Mouse (Mus musculus) stomach, embryonic 15.5 days (tissue): ENCODE measurements at regions not wholly inside any gene's neighbourhood (a gene's known extent, or its start where the extent isn't known, plus 50 kb on each side); places are given as distances from the start of the nearest gene placed in this dataset.

Experiments
- ATAC-seq: fragments of 200-750 bp; cut with Nextera tagmentation; 2 replicates; pipeline ENCODE4 v1.8.0; 2017; ENCODE audit warnings: low read depth, moderate number of reproducible peaks, moderate TSS enrichment; ENCODE audit not compliant: insufficient read depth, low FRiP score
- H3K27ac ChIP-seq: fragments of 300-500 bp; sonication (generic); 2 replicates; pipeline ENCODE4 v1.5.1; 2015; ENCODE audit warnings: mild to moderate bottlenecking, inconsistent platforms
- H3K27me3 ChIP-seq: fragments of 300-500 bp; sonication (generic); replicated peaks from 2 replicates; pipeline ENCODE4 v1.6.1; 2015; ENCODE audit warnings: inconsistent platforms
- H3K36me3 ChIP-seq: fragments of 300-500 bp; sonication (generic); 2 replicates; pipeline ENCODE4 v1.6.1; 2015; ENCODE audit warnings: inconsistent platforms
- H3K4me1 ChIP-seq: fragments of 300-500 bp; sonication (generic); 2 replicates; pipeline ENCODE4 v1.6.1; 2015; ENCODE audit warnings: inconsistent platforms
- H3K4me2 ChIP-seq: fragments of 300-500 bp; sonication (generic); 2 replicates; pipeline ENCODE4 v1.6.1; 2015; ENCODE audit warnings: mild to moderate bottlenecking, inconsistent platforms
- H3K4me3 ChIP-seq: fragments of 300-500 bp; sonication (generic); replicated peaks from 2 replicates; pipeline ENCODE4 v1.5.1; 2015; ENCODE audit warnings: inconsistent platforms
- H3K9ac ChIP-seq: fragments of 300-500 bp; sonication (generic); 2 replicates; pipeline ENCODE4 v1.6.1; 2015; ENCODE audit warnings: inconsistent platforms
- H3K9me3 ChIP-seq: fragments of 300-500 bp; sonication (generic); 2 replicates; pipeline ENCODE4 v1.6.1; 2016; ENCODE audit warnings: inconsistent platforms
- WGBS: fragments of 180-500 bp; shearing (Covaris S2); methylation state at CpG from one replicate; pipeline ENCODE4 v1.1.7; 2015; 5-methylcytosine and 5-hydroxymethylcytosine counted together

DNA sequence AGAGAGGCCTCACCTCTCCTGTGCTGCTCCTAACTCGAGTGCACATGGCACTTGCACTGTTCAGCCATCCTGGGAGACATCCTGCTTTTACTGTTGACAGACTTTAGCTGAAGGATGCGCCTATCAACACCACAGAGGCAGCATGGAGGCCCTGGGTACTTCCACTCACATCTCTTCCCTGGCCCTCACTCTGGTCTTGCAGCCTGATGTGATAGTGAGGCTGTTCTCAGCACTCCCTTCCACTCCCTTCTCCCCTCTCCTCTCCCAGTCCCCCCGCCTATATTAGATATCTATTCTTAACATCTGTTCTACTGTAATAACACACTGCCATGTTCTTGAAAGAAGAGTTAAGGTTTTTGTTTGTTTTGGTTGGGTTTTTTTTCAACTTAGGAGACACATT is 50.2 kb upstream of the Bod1 start:
- Histone ChIP-seq H3K4me1 (no peaks in the 10 kb centered on the region), H3K36me3 (no peaks in the 10 kb centered on the region), H3K9ac (no peak overlapping the region), H3K9me3 (no peaks in the 10 kb centered on the region), H3K4me2 (no peak overlapping the region), H3K27ac (no peak overlapping the region), H3K4me3 (no peak overlapping the region), H3K27me3 (no peaks in the 10 kb centered on the region)
- WGBS: 61% methylated on average over 3 of the region's 3 CpGs
- ATAC-seq: no peak

DNA sequence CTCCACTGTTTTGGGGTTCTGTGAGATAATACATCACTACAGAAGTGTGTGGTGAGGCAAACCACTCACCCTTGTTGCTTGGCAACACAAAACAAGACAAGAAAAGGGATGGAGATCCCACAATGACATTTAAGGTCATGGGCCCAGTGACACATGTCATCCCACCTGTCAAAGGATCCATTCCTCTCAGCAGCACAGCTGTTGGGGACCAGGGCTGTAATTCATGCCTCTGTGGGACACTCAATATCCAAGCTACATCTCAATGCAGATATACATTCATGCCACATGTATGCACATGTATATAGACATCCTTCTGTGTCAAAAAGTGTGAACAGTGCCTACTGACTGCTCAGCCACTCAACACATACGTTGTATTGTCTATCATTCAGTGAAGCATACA is 52.8 kb upstream of the Bod1 start:
- 85% methylated on average over 1 of the region's 1 CpGs for WGBS
- no peaks in the 10 kb centered on the region for H3K27me3 ChIP-seq
- no peaks in the 10 kb centered on the region for H3K9me3 ChIP-seq
- H3K4me3 ChIP-seq: no peak overlapping the region
- H3K4me1 ChIP-seq: no peaks in the 10 kb centered on the region
- H3K4me2 ChIP-seq: no peak overlapping the region
- H3K9ac ChIP-seq: no peak overlapping the region
- no peak for ATAC-seq
- H3K36me3 ChIP-seq: no peaks in the 10 kb centered on the region
- H3K27ac ChIP-seq: no peak overlapping the region

DNA sequence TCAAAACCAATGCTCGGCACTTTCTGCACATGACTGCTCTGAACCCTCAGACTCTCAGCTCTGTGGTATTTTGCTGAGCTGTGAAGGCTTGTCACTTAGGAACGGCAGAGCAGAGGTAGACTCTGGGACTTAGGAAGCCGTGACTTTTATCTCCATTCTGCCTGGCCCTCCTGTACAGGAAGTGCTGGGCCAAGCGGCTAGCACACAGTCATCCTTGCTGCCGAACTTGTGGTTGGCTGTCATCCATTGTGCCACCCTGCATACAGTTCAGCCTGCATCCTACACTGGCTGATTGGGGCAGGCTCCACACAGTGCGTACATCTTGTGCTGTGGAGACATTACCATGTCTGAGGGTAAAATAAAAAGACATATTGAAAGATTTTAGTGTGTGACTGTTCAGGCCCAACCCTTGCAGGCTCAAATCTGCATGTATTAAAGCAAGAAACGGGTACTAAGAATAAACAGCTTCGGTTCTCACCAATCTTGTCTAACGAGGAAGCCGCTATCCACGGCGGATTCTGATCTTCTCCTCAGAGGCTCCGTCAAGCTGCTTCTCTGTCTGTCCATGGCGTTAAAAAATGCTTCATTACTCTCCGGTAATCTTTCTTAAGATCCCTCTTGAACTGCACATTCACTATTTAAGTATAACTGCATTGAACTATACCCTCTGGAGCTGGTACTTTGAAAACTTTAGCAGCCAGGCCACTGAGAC is 54.4 kb upstream of the Bod1 start:
- no peaks in the 10 kb centered on the region for H3K9me3 ChIP-seq
- no peaks in the 10 kb centered on the region for H3K36me3 ChIP-seq
- no peak for ATAC-seq
- H3K27ac ChIP-seq: no peak overlapping the region
- H3K27me3 ChIP-seq: no peaks in the 10 kb centered on the region
- no peaks in the 10 kb centered on the region for H3K4me1 ChIP-seq
- no peak overlapping the region for H3K4me3 ChIP-seq
- WGBS: 74% methylated on average over 15 of the region's 15 CpGs
- no peak overlapping the region for H3K9ac ChIP-seq
- no peak overlapping the region for H3K4me2 ChIP-seq

DNA sequence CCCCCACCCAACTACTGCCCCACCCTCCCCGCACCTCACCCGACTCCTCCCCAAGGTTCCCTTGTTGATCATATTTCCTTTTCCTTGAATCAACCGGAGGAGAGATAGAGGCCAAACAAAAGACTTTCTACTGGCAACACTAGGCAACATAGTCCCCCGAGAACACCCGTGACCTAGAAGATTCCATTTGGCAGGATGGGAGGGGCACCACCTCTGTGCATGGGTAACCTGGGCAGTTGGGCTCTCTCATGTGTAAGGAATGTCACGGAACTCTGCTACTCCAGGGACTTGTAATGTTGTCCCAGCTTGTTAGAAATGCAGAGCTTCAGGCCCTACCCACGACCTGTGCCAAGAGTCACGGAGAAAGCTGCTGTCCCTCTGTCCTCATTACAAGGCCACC is 55.6 kb upstream of the Bod1 start:
- Histone ChIP-seq H3K9ac (no peak overlapping the region), H3K27ac (no peak overlapping the region), H3K36me3 (no peaks in the 10 kb centered on the region), H3K4me1 (no peaks in the 10 kb centered on the region), H3K9me3 (no peaks in the 10 kb centered on the region), H3K27me3 (no peaks in the 10 kb centered on the region), H3K4me3 (no peak overlapping the region), H3K4me2 (no peak overlapping the region)
- WGBS: 76% methylated on average over 8 of the region's 8 CpGs
- 0 out of 2 replicates have a peak, but pooled peaks have one; percentile 45 for ATAC-seq

DNA sequence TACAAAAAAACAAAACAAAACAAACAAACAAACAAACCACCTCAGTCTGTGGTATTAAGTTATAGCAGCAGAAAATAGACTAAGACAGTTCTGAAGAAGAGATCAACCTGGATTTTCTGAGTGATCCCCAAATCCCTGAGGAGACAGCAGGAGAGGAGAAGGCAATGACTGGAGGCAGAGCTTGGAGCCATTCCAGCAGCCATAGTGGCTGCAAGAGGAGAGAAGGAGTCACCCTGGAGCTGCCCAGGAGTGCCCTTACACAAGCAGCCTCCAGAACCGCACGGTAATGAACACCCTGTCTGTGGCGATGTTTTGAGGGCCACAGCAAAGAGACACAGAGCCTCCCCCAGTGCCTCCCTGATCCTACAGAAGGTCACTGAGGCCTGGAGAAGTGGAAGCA is 58.0 kb upstream of the Bod1 start:
- no peak overlapping the region for H3K27ac ChIP-seq
- H3K9ac ChIP-seq: no peak overlapping the region
- H3K4me3 ChIP-seq: no peak overlapping the region
- H3K27me3 ChIP-seq: no peaks in the 10 kb centered on the region
- no peaks in the 10 kb centered on the region for H3K36me3 ChIP-seq
- H3K4me1 ChIP-seq: peaks cover 3% of the 10 kb centered on the region; the same call in 1 of the 2 replicates
- no peak overlapping the region for H3K4me2 ChIP-seq
- 86% methylated on average over 3 of the region's 3 CpGs for WGBS
- no peak for ATAC-seq
- H3K9me3 ChIP-seq: no peaks in the 10 kb centered on the region

DNA sequence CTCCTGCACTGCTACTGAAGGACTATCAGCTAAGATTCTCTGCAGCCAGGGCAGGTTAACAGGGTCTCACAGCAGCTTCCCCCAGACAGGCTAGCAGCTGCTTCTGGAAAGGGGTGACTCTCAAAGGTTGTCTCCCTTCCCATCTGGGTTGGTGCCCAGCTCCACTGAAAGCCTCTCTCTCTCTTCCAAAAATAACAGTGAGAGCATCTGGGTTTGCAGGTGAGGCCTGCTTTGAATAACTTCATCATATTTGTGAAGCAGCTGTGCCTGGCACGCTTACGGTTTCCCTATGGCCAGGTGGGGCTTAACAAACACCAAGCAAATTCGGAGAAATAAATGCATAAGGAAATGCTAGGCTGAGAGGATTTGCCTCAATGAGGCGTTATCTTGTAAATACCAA is 58.5 kb upstream of the Bod1 start:
- H3K36me3 ChIP-seq: no peaks in the 10 kb centered on the region
- H3K27ac ChIP-seq: no peak overlapping the region
- 71% methylated on average over 4 of the region's 4 CpGs for WGBS
- peaks cover 3% of the 10 kb centered on the region; the same call in 1 of the 2 replicates for H3K4me1 ChIP-seq
- ATAC-seq: no peak
- no peaks in the 10 kb centered on the region for H3K9me3 ChIP-seq
- H3K27me3 ChIP-seq: no peaks in the 10 kb centered on the region
- H3K4me2 ChIP-seq: no peak overlapping the region
- H3K4me3 ChIP-seq: no peak overlapping the region
- no peak overlapping the region for H3K9ac ChIP-seq

DNA sequence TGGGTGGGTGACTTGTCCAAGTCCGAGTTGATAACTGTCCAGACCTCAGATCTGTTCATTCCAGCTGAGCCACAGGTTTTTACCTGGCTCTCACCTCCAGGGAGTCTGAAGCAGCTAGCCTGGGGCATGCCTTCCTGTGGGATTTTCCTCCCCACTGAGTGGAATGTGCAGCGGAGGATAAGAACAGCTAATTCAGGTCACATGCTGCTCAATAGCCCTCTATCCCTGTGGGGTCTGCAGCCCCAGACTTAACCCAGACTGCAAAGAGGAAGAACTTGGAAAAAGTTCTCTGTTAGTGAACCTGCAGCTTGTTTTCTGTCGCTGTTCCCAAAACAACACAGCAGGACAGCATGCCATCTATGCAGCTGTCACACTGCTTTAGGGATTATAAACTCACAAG is 59.0 kb upstream of the Bod1 start:
- ATAC-seq: no peak
- 55% methylated on average over 3 of the region's 3 CpGs for WGBS

DNA sequence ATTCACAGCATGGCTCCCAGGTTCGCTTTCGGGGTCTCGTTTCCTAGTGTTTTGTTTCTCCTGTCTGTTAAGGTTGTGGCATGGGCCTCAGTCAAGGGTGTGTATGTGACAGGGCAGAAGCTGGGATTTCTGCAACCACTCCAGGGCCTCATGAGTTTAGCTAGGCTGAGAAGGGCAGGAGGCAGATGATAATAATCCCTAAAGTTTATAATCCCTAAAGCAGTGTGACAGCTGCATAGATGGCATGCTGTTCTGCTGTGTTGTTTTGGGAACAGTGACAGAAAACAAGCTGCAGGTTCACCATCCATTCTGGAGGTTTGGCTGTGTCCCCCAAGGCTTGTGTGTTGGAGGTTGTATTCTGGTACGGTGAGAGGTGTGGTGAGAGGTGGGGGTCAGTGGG is 59.8 kb upstream of the Bod1 start:
- Histone ChIP-seq H3K27me3 (no peaks in the 10 kb centered on the region), H3K4me1 (peaks cover 3% of the 10 kb centered on the region; the same call in 1 of the 2 replicates), H3K9me3 (no peaks in the 10 kb centered on the region), H3K4me3 (no peak overlapping the region), H3K9ac (no peak overlapping the region), H3K4me2 (no peak overlapping the region), H3K36me3 (no peaks in the 10 kb centered on the region), H3K27ac (no peak overlapping the region)
- WGBS: 82% methylated on average over 4 of the region's 4 CpGs
- ATAC-seq: no peak

More for the DNA sequence above, 59.0 kb upstream of the Bod1 start:
- H3K36me3 ChIP-seq: no peaks in the 10 kb centered on the region
- no peak overlapping the region for H3K4me3 ChIP-seq
- H3K9me3 ChIP-seq: no peaks in the 10 kb centered on the region
- H3K27ac ChIP-seq: no peak overlapping the region
- no peak overlapping the region for H3K9ac ChIP-seq
- no peak overlapping the region for H3K4me2 ChIP-seq
- H3K4me1 ChIP-seq: peaks cover 3% of the 10 kb centered on the region; the same call in 1 of the 2 replicates
- H3K27me3 ChIP-seq: no peaks in the 10 kb centered on the region

DNA sequence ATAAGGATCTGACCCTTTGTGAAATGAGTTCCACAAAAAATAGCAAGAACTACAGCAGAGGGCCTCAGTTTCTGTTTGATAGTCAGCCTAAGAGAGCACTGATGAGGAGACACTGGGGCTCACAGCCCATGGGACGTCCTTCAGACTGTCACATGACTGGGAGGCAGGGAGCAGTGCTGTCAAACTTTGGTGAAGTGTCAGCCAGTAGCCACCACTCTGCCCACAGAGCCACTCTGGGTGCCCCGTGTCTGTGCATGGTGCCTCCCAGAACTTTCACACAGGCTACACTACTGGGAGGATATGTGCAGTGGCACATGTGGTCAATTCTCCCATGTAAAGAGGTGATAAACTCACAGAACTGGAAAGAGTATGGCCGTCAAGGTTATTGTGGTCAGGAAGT is 60.7 kb upstream of the Bod1 start:
- ATAC-seq: no peak; the same call in 1 of the 2 replicates
- no peaks in the 10 kb centered on the region for H3K36me3 ChIP-seq
- no peak overlapping the region for H3K4me2 ChIP-seq
- 57% methylated on average over 3 of the region's 3 CpGs for WGBS
- H3K4me3 ChIP-seq: no peak overlapping the region
- H3K27ac ChIP-seq: no peak overlapping the region
- H3K4me1 ChIP-seq: peaks cover 3% of the 10 kb centered on the region; the same call in 1 of the 2 replicates
- no peaks in the 10 kb centered on the region for H3K9me3 ChIP-seq
- no peaks in the 10 kb centered on the region for H3K27me3 ChIP-seq
- no peak overlapping the region for H3K9ac ChIP-seq

DNA sequence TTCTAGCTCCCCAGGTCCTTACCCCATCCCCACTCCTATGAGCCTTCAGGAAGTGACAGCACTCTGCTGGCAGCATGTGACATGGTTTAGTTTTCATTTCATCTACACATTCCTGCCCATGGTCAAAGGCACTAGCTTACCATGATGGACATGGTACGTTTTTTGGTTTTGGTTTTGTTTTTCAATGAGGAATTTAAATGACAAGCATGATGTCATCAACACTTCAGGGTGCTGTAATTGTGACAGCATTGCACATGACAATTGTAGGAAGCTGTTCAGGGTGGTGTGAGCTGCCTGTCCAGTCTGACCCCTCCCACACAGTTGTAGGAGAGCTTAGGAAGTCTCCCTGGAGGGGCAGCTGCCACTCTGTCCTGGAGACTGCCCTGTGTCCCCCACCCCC is 61.3 kb upstream of the Bod1 start:
- Histone ChIP-seq H3K9ac (no peak overlapping the region), H3K4me3 (no peak overlapping the region), H3K27ac (no peak overlapping the region), H3K36me3 (no peaks in the 10 kb centered on the region), H3K27me3 (no peaks in the 10 kb centered on the region), H3K4me1 (peaks cover 3% of the 10 kb centered on the region; the same call in 1 of the 2 replicates), H3K9me3 (no peaks in the 10 kb centered on the region), H3K4me2 (no peak overlapping the region)
- no peak for ATAC-seq
- 51% methylated on average over 1 of the region's 1 CpGs for WGBS

DNA sequence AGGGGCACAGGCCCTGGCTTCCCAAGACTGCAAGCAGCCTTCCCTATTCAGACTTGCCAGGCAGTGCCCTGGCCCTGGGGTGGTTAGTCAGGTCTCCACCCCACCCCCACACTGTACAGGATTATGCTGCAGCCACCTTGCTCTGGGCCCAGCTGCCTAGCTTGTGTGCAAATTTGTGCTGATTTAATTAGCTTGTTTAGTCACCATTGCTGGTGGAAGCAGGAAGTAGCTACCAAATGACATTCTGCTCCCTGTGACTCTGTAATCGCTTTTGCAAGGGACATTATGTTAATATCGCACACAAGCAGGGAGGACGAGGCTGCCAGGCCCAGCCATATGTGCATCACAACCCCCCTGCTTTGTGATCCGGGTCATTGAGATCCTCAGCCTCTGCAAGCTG is 62.4 kb upstream of the Bod1 start:
- H3K4me1 ChIP-seq: peaks cover 3% of the 10 kb centered on the region; the same call in 1 of the 2 replicates
- 55% methylated on average over 4 of the region's 4 CpGs for WGBS

DNA sequence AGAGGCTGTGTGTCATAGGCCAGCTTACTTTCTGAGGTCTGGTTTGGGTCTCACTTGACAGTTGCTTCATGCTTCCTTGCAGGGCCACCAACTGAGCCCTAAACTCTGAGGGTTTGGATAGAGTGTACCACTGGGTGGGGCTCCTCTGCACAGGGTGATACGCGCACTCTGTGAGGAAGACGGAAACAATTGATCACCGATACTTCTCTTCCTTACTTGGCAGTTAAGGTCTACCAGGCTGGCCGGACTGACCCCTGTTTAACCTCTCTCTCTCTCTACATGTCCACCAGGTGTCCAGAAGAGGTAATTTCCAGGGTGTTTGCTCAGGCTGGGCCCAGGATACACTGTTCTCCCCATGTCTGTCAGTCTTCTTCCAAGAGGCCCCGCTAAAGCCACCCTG is 63.6 kb upstream of the Bod1 start:
- ATAC-seq: no peak
- no peaks in the 10 kb centered on the region for H3K27me3 ChIP-seq
- H3K4me1 ChIP-seq: peaks cover 3% of the 10 kb centered on the region; the same call in 1 of the 2 replicates
- H3K9me3 ChIP-seq: no peaks in the 10 kb centered on the region
- H3K4me2 ChIP-seq: no peak overlapping the region
- H3K4me3 ChIP-seq: no peak overlapping the region
- H3K36me3 ChIP-seq: no peaks in the 10 kb centered on the region
- no peak overlapping the region for H3K9ac ChIP-seq
- 73% methylated on average over 6 of the region's 6 CpGs for WGBS
- no peak overlapping the region for H3K27ac ChIP-seq

More for the DNA sequence above, 62.4 kb upstream of the Bod1 start:
- no peak overlapping the region for H3K4me3 ChIP-seq
- H3K36me3 ChIP-seq: no peaks in the 10 kb centered on the region
- peak; percentile 28; the same call in 1 of the 2 replicates for ATAC-seq
- no peak overlapping the region; the same call in 1 of the 2 replicates for H3K27ac ChIP-seq
- H3K9me3 ChIP-seq: no peaks in the 10 kb centered on the region
- no peaks in the 10 kb centered on the region for H3K27me3 ChIP-seq
- H3K4me2 ChIP-seq: no peak overlapping the region
- no peak overlapping the region for H3K9ac ChIP-seq

DNA sequence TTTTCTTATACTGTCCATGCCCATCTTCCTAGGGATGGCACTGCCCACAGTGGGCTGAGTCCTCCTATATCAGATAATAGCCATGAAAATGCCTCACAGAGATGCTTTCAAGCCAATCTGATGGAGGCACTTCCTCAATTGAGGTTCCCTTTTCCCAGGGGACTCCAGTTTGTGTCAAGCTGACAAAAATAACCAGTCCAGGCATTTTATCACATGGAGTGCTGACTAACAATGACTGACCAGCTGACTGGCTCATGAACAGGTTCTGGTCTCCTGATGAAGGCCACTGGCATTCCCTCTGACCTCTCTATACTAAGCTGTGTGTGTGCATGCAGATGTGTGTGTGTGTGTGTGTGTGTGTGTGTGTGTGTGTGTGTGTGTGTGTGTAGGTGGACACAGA is 64.4 kb upstream of the Bod1 start:
- Histone ChIP-seq H3K4me1 (peaks cover 3% of the 10 kb centered on the region; the same call in 1 of the 2 replicates), H3K4me3 (no peak overlapping the region), H3K36me3 (no peaks in the 10 kb centered on the region), H3K9me3 (no peaks in the 10 kb centered on the region), H3K27ac (no peak overlapping the region), H3K27me3 (no peaks in the 10 kb centered on the region), H3K9ac (no peak overlapping the region), H3K4me2 (no peak overlapping the region)
- no peak for ATAC-seq
